Mouse (Mus musculus): ENCODE results near the gene Amy2a4. TPM values are rescaled to one million over a fixed set of nuclear protein-coding genes. Genes with fewer than 3 reads are reported as not detected.

The Amy2a4 gene
- not detected for polyA plus RNA-seq (2014; fragmentation: Illumina TruSeq; extraction: RNeasy Lipid Tissue Mini Kit (QIAGEN cat#74804); ENCODE audit: low read depth, low replicate concordance)

DNA sequence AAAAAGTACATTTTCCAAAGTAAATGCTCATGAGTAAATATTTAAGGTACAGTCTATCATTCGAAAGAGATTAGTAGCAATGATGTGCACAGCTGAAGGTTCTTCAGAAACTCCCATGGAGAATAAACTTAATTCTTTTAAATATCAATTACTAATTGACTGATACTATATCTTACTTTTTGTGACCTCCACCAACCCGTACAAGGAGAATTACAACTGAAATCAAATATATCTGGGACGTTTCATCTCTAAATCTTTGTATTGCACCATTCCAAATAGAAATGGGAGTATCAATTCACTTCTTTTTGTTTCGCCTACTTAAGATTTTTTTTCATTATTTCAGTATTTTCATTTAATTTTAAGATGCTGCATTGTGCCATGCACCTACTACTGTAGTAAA, at the start of gene Amy2a4:
Gene Amy2a4, minus strand, starts transcription at position 101 of the 400 bp plus-strand sequence.

DNA sequence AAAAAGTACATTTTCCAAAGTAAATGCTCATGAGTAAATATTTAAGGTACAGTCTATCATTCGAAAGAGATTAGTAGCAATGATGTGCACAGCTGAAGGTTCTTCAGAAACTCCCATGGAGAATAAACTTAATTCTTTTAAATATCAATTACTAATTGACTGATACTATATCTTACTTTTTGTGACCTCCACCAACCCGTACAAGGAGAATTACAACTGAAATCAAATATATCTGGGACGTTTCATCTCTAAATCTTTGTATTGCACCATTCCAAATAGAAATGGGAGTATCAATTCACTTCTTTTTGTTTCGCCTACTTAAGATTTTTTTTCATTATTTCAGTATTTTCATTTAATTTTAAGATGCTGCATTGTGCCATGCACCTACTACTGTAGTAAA, 32.7 kb upstream of the Amy2a4 start, which contains the start of gene Amy2a3:
Gene Amy2a3, minus strand, starts transcription at position 101 of the 400 bp plus-strand sequence.

DNA sequence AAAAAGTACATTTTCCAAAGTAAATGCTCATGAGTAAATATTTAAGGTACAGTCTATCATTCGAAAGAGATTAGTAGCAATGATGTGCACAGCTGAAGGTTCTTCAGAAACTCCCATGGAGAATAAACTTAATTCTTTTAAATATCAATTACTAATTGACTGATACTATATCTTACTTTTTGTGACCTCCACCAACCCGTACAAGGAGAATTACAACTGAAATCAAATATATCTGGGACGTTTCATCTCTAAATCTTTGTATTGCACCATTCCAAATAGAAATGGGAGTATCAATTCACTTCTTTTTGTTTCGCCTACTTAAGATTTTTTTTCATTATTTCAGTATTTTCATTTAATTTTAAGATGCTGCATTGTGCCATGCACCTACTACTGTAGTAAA, 32.5 kb downstream of the Amy2a4 start, which contains the start of gene Amy2a5:
Gene Amy2a5, minus strand, starts transcription at position 101 of the 400 bp plus-strand sequence.

Other genes with a start within 250 kb of the Amy2a4 start
- 3.6 TPM for gene Amy2a5, start 32.6 kb downstream of the Amy2a4 start, polyA plus RNA-seq (2014; fragmentation: Illumina TruSeq; extraction: RNeasy Lipid Tissue Mini Kit (QIAGEN cat#74804); ENCODE audit: low read depth, low replicate concordance)
- gene Amy2a3, start 32.6 kb upstream of the Amy2a4 start, polyA plus RNA-seq (2014; fragmentation: Illumina TruSeq; extraction: RNeasy Lipid Tissue Mini Kit (QIAGEN cat#74804); ENCODE audit: low read depth, low replicate concordance), result not detected
- not detected for gene Amy2a2, start 65.2 kb upstream of the Amy2a4 start, polyA plus RNA-seq (2014; fragmentation: Illumina TruSeq; extraction: RNeasy Lipid Tissue Mini Kit (QIAGEN cat#74804); ENCODE audit: low read depth, low replicate concordance)
- gene Amy2a1, start 241.0 kb upstream of the Amy2a4 start, polyA plus RNA-seq (2014; fragmentation: Illumina TruSeq; extraction: RNeasy Lipid Tissue Mini Kit (QIAGEN cat#74804); ENCODE audit: low read depth, low replicate concordance), result not detected

All from adrenal gland, adult 10 weeks (tissue).